Mouse (Mus musculus) kidney, embryonic 16.5 days (tissue): ENCODE measurements around the gene Acsl6. TPM values are rescaled to one million over a fixed set of nuclear protein-coding genes. Genes with fewer than 3 reads are reported as not detected.
"Not testable (repeated sequence)": the region's sequence is repeated elsewhere in the genome, so short reads cannot be mapped to it uniquely, and the experiment has no call there.

ENCODE experiments used
- ATAC-seq: fragments of 200-750 bp; cut with Nextera tagmentation; 2 replicates; pipeline ENCODE4 v1.8.0; 2017; ENCODE audit warnings: moderate TSS enrichment; ENCODE audit not compliant: low FRiP score, low TSS enrichment
- H3K27ac ChIP-seq: fragments of 300-500 bp; sonication (generic); 2 replicates; pipeline ENCODE4 v1.5.1; 2014; ENCODE audit warnings: low read length
- H3K27me3 ChIP-seq: fragments of 300-500 bp; sonication (generic); 2 replicates; pipeline ENCODE4 v1.6.1; 2014; ENCODE audit warnings: low read length, control low read depth, mixed read lengths; ENCODE audit not compliant: insufficient read depth
- H3K36me3 ChIP-seq: fragments of 300-500 bp; sonication (generic); 2 replicates; pipeline ENCODE4 v1.6.1; 2014; ENCODE audit warnings: low read length, control low read depth, mixed read lengths; ENCODE audit not compliant: insufficient read depth
- H3K4me1 ChIP-seq: fragments of 300-500 bp; sonication (generic); 2 replicates; pipeline ENCODE4 v1.6.1; 2014; ENCODE audit warnings: low read length, control low read depth, mixed read lengths; ENCODE audit not compliant: insufficient read depth
- H3K4me2 ChIP-seq: fragments of 300-500 bp; sonication (generic); replicated peaks from 2 replicates; pipeline ENCODE4 v1.6.1; 2014; ENCODE audit warnings: low read depth, low read length
- H3K4me3 ChIP-seq: fragments of 300-500 bp; sonication (generic); 2 replicates; pipeline ENCODE4 v1.5.1; 2014; ENCODE audit warnings: mild to moderate bottlenecking, low read length
- H3K9ac ChIP-seq: fragments of 300-500 bp; sonication (generic); replicated peaks from 2 replicates; pipeline ENCODE4 v1.6.1; 2014; ENCODE audit warnings: low read length
- H3K9me3 ChIP-seq: fragments of 300-500 bp; sonication (generic); 2 replicates; pipeline ENCODE4 v1.6.1; 2016; ENCODE audit warnings: low read length, control low read depth
- WGBS: fragments of 180-500 bp; shearing (Covaris S2); extraction: QIAGEN DNeasy Blood & Tissue Kit; methylation state at CpG from one replicate; pipeline ENCODE4 v1.1.7; 2014; 5-methylcytosine and 5-hydroxymethylcytosine counted together
- polyA plus RNA-seq: library from polyadenylated mRNA; unstranded; fragments of >200 nt; fragmentation: Nextera tagmentation; extraction: Ambion mirVana; gene quantifications from 2 replicates; pipeline ENCODE4 v1.2.1, GENCODE M21; 2015

Gene Acsl6
- polyA plus RNA-seq, 1 experiment from 2014 or later = 0.96 TPM

- no peak for ATAC-seq
- no peaks in the 10 kb centered on the region for H3K9me3 ChIP-seq
- no peaks in the 10 kb centered on the region for H3K4me1 ChIP-seq
- no peaks in the 10 kb centered on the region for H3K36me3 ChIP-seq
- WGBS = 85% methylated on average over 2 of the region's 2 CpGs
- H3K4me2 ChIP-seq = no peak overlapping the region
- no peak overlapping the region for H3K4me3 ChIP-seq
- H3K9ac ChIP-seq = no peak overlapping the region
- no peak overlapping the region for H3K27ac ChIP-seq
- no peaks in the 10 kb centered on the region for H3K27me3 ChIP-seq
Measured at GRCm38 (mm10) chr11:54292163-54292562, 11.4 kb upstream of the Acsl6 start.

GRCm38 (mm10) chr11:54293980-54294807, 9.4 kb upstream of the Acsl6 start:
- Histone ChIP-seq H3K27ac (no peak overlapping the region), H3K4me1 (no peaks in the 10 kb centered on the region)
- 69% methylated on average over 12 of the region's 12 CpGs for WGBS

GRCm38 (mm10) chr11:54295971-54296370, 7.6 kb upstream of the Acsl6 start:
- ATAC-seq = no peak
- H3K36me3 ChIP-seq = no peaks in the 10 kb centered on the region

More at GRCm38 (mm10) chr11:54293980-54294807, 9.4 kb upstream of the Acsl6 start:
- ATAC-seq = no peak
- Histone ChIP-seq H3K9me3 (0 out of 2 replicates have a peak, but pooled peaks cover 3% of the 10 kb centered on the region), H3K4me3 (no peak overlapping the region), H3K36me3 (no peaks in the 10 kb centered on the region), H3K27me3 (no peaks in the 10 kb centered on the region), H3K9ac (no peak overlapping the region), H3K4me2 (no peak overlapping the region)

GRCm38 (mm10) chr11:54296734-54297133, 6.9 kb upstream of the Acsl6 start:
- Histone ChIP-seq H3K4me3 (no peak overlapping the region), H3K27ac (no peak overlapping the region), H3K36me3 (no peaks in the 10 kb centered on the region), H3K4me1 (no peaks in the 10 kb centered on the region), H3K27me3 (no peaks in the 10 kb centered on the region), H3K9me3 (0 out of 2 replicates have a peak, but pooled peaks cover 3% of the 10 kb centered on the region), H3K9ac (no peak overlapping the region), H3K4me2 (no peak overlapping the region)
- ATAC-seq = no peak
- 95% methylated on average over 1 of the region's 1 CpGs for WGBS

More at GRCm38 (mm10) chr11:54295971-54296370, 7.6 kb upstream of the Acsl6 start:
- Histone ChIP-seq H3K4me3 (no peak overlapping the region), H3K4me2 (no peak overlapping the region), H3K9ac (no peak overlapping the region), H3K9me3 (0 out of 2 replicates have a peak, but pooled peaks cover 3% of the 10 kb centered on the region), H3K27me3 (no peaks in the 10 kb centered on the region), H3K27ac (no peak overlapping the region), H3K4me1 (no peaks in the 10 kb centered on the region)
- 82% methylated on average over 4 of the region's 4 CpGs for WGBS

GRCm38 (mm10) chr11:54297471-54297870, 6.1 kb upstream of the Acsl6 start:
- not testable (repeated sequence) for H3K9me3 ChIP-seq, H3K27ac ChIP-seq, H3K36me3 ChIP-seq, H3K4me2 ChIP-seq, H3K9ac ChIP-seq, H3K4me1 ChIP-seq, H3K27me3 ChIP-seq, H3K4me3 ChIP-seq, ATAC-seq
- 92% methylated on average over 2 of the region's 2 CpGs for WGBS

- Histone ChIP-seq H3K4me1 (peaks cover 2% of the 10 kb centered on the region), H3K27ac (no peak overlapping the region), H3K9me3 (0 out of 2 replicates have a peak, but pooled peaks cover 3% of the 10 kb centered on the region), H3K4me3 (no peak overlapping the region), H3K27me3 (no peaks in the 10 kb centered on the region), H3K36me3 (no peaks in the 10 kb centered on the region), H3K9ac (no peak overlapping the region), H3K4me2 (no peak overlapping the region)
- no peak for ATAC-seq
Measured at GRCm38 (mm10) chr11:54298777-54299176, 4.8 kb upstream of the Acsl6 start.

GRCm38 (mm10) chr11:54301994-54302393, 1.6 kb upstream of the Acsl6 start:
- H3K27ac ChIP-seq = no peak overlapping the region
- H3K4me1 ChIP-seq = peaks cover 8% of the 10 kb centered on the region
- H3K36me3 ChIP-seq = no peaks in the 10 kb centered on the region
- peaks cover 4% of the 10 kb centered on the region; the same call in 1 of the 2 replicates for H3K27me3 ChIP-seq
- 88% methylated on average over 8 of the region's 8 CpGs for WGBS
- no peak overlapping the region for H3K4me2 ChIP-seq
- H3K4me3 ChIP-seq = no peak overlapping the region
- 0 out of 2 replicates have a peak, but pooled peaks cover 3% of the 10 kb centered on the region for H3K9me3 ChIP-seq
- H3K9ac ChIP-seq = no peak overlapping the region
- ATAC-seq = no peak

GRCm38 (mm10) chr11:54302606-54303005, 992 bp upstream of the Acsl6 start:
- Histone ChIP-seq H3K4me1 (peaks cover 8% of the 10 kb centered on the region), H3K9me3 (0 out of 2 replicates have a peak, but pooled peaks cover 3% of the 10 kb centered on the region), H3K27me3 (peaks cover 4% of the 10 kb centered on the region; the same call in 1 of the 2 replicates), H3K4me3 (no peak overlapping the region), H3K4me2 (no peak overlapping the region), H3K27ac (no peak overlapping the region), H3K36me3 (no peaks in the 10 kb centered on the region), H3K9ac (no peak overlapping the region)
- WGBS = 83% methylated on average over 3 of the region's 3 CpGs
- no peak for ATAC-seq

GRCm38 (mm10) chr11:54303076-54303727, 396 bp upstream of the Acsl6 start:
- Histone ChIP-seq H3K36me3 (no peaks in the 10 kb centered on the region), H3K4me2 (peak overlapping the region; percentile 92), H3K27ac (no peak overlapping the region), H3K9me3 (0 out of 2 replicates have a peak, but pooled peaks cover 3% of the 10 kb centered on the region), H3K9ac (no peak overlapping the region), H3K4me3 (no peak overlapping the region), H3K4me1 (peaks cover 8% of the 10 kb centered on the region), H3K27me3 (peaks cover 4% of the 10 kb centered on the region; the same call in 1 of the 2 replicates)
- ATAC-seq = no peak
- 19% methylated on average over 6 of the region's 6 CpGs for WGBS
